Mouse (Mus musculus) erythroblast, embryonic 14.5 days (primary cell): ENCODE data around the gene Klhl22. TPM values are rescaled to one million over a fixed set of nuclear protein-coding genes. Genes with fewer than 3 reads are reported as not detected.
A peak's percentile ranks its signal among the peaks of the same experiment; 100 is the strongest.

Experiments
- H3K27me3 ChIP-seq: 2 replicates; pipeline ENCODE4 v1.6.1; 2012; ENCODE audit warnings: inconsistent platforms; ENCODE audit not compliant: control insufficient read depth
- H3K36me3 ChIP-seq: 2 replicates; pipeline ENCODE4 v1.6.1; 2012; ENCODE audit warnings: mild to moderate bottlenecking, inconsistent platforms; ENCODE audit not compliant: control insufficient read depth
- H3K4me1 ChIP-seq: 2 replicates; pipeline ENCODE4 v1.6.1; 2012; ENCODE audit warnings: inconsistent platforms; ENCODE audit not compliant: control insufficient read depth
- H3K4me3 ChIP-seq: replicated peaks from 2 replicates; pipeline ENCODE3; 2012; ENCODE audit warnings: moderate library complexity, mild to moderate bottlenecking, inconsistent platforms
- H3K9me3 ChIP-seq: 2 replicates; pipeline ENCODE4 v1.6.1; 2012; ENCODE audit warnings: low read length, inconsistent platforms, mixed read lengths; ENCODE audit not compliant: control insufficient read depth
- GATA1 ChIP-seq: IDR thresholded peaks from 2 replicates; pipeline ENCODE4 v1.6.1; 2012; ENCODE audit warnings: low read length, inconsistent platforms, mixed read lengths
- TAL1 ChIP-seq: IDR thresholded peaks from 3 replicates; pipeline ENCODE4 v1.6.1; 2012; ENCODE audit warnings: low read length, inconsistent platforms, mixed read lengths
- polyA plus RNA-seq: library from polyadenylated mRNA; stranded (reverse); fragments of >175 nt; gene quantifications from 2 replicates; pipeline ENCODE4 v1.2.3, GENCODE M21; 2012

Gene Klhl22
- polyA plus RNA-seq, 1 experiment, result 0.22 TPM

GRCm38 (mm10) chr16:17764108-17764511, 4.7 kb downstream of the Klhl22 start:
- peaks cover 17% of the 10 kb centered on the region for H3K27me3 ChIP-seq
- no peak for TF ChIP-seq TAL1
- TF ChIP-seq GATA1, result no peak
- H3K4me3 ChIP-seq, result no peak overlapping the region
- H3K4me1 ChIP-seq, result peaks cover 58% of the 10 kb centered on the region
- H3K9me3 ChIP-seq, result peaks cover 4% of the 10 kb centered on the region; the same call in 1 of the 2 replicates
- peaks cover 7% of the 10 kb centered on the region; the same call in 1 of the 2 replicates for H3K36me3 ChIP-seq

GRCm38 (mm10) chr16:17768834-17769233, 9.4 kb downstream of the Klhl22 start:
- TF ChIP-seq GATA1 (no peak), TAL1 (no peak)
- Histone ChIP-seq H3K36me3 (peaks cover 19% of the 10 kb centered on the region), H3K27me3 (no peaks in the 10 kb centered on the region), H3K9me3 (no peaks in the 10 kb centered on the region), H3K4me1 (peaks cover 44% of the 10 kb centered on the region), H3K4me3 (peak overlapping the region; percentile 21)

- no peak for TF ChIP-seq TAL1
- Histone ChIP-seq H3K27me3 (no peaks in the 10 kb centered on the region), H3K4me3 (no peak overlapping the region), H3K9me3 (no peaks in the 10 kb centered on the region), H3K36me3 (peaks cover 17% of the 10 kb centered on the region), H3K4me1 (peaks cover 34% of the 10 kb centered on the region)
Observed at GRCm38 (mm10) chr16:17771117-17771865, 11.9 kb downstream of the Klhl22 start.

GRCm38 (mm10) chr16:17776828-17777227, 17.4 kb downstream of the Klhl22 start:
- TF ChIP-seq GATA1 (no peak), TAL1 (no peak)
- Histone ChIP-seq H3K27me3 (no peaks in the 10 kb centered on the region), H3K9me3 (no peaks in the 10 kb centered on the region), H3K4me3 (no peak overlapping the region), H3K36me3 (peaks cover 27% of the 10 kb centered on the region), H3K4me1 (peaks cover 3% of the 10 kb centered on the region)

- no peak overlapping the region for H3K4me3 ChIP-seq
- H3K9me3 ChIP-seq, result no peaks in the 10 kb centered on the region
- peaks cover 23% of the 10 kb centered on the region for H3K36me3 ChIP-seq
- no peaks in the 10 kb centered on the region for H3K27me3 ChIP-seq
- no peaks in the 10 kb centered on the region for H3K4me1 ChIP-seq
- TF ChIP-seq TAL1 (no peak), GATA1 (no peak)
Observed at GRCm38 (mm10) chr16:17778223-17778622, 18.8 kb downstream of the Klhl22 start.

- Histone ChIP-seq H3K27me3 (no peaks in the 10 kb centered on the region), H3K4me1 (no peaks in the 10 kb centered on the region), H3K4me3 (no peak overlapping the region), H3K9me3 (no peaks in the 10 kb centered on the region), H3K36me3 (peaks cover 30% of the 10 kb centered on the region)
- TF ChIP-seq GATA1, result no peak
- TF ChIP-seq TAL1, result no peak
Observed at GRCm38 (mm10) chr16:17779692-17780091, 20.3 kb downstream of the Klhl22 start.

GRCm38 (mm10) chr16:17785337-17785736, 25.9 kb downstream of the Klhl22 start:
- Histone ChIP-seq H3K4me1 (no peaks in the 10 kb centered on the region), H3K36me3 (peaks cover 17% of the 10 kb centered on the region), H3K9me3 (no peaks in the 10 kb centered on the region), H3K4me3 (no peak overlapping the region), H3K27me3 (no peaks in the 10 kb centered on the region)
- TF ChIP-seq TAL1, result no peak
- TF ChIP-seq GATA1, result no peak

- peaks cover 34% of the 10 kb centered on the region for H3K27me3 ChIP-seq
- H3K36me3 ChIP-seq, result peaks cover 15% of the 10 kb centered on the region
- no peaks in the 10 kb centered on the region for H3K4me1 ChIP-seq
- TF ChIP-seq GATA1, result no peak
- no peak for TF ChIP-seq TAL1
- H3K4me3 ChIP-seq, result no peak overlapping the region
- peaks cover 4% of the 10 kb centered on the region for H3K9me3 ChIP-seq
Observed at GRCm38 (mm10) chr16:17792728-17793127, 33.3 kb downstream of the Klhl22 start.

- Histone ChIP-seq H3K27me3 (peaks cover 48% of the 10 kb centered on the region), H3K36me3 (peaks cover 14% of the 10 kb centered on the region), H3K9me3 (peaks cover 7% of the 10 kb centered on the region), H3K4me1 (no peaks in the 10 kb centered on the region), H3K4me3 (no peak overlapping the region)
- TF ChIP-seq TAL1 (no peak), GATA1 (no peak)
Observed at GRCm38 (mm10) chr16:17794047-17794446, 34.6 kb downstream of the Klhl22 start.

GRCm38 (mm10) chr16:17795643-17796042, 36.2 kb downstream of the Klhl22 start:
- Histone ChIP-seq H3K9me3 (peaks cover 7% of the 10 kb centered on the region), H3K4me3 (no peak overlapping the region), H3K36me3 (peaks cover 6% of the 10 kb centered on the region), H3K27me3 (peaks cover 64% of the 10 kb centered on the region), H3K4me1 (no peaks in the 10 kb centered on the region)
- TF ChIP-seq TAL1 (no peak), GATA1 (no peak)
